Mouse (Mus musculus): ENCODE data around the gene Sh3d21. TPM values are rescaled to one million over a fixed set of nuclear protein-coding genes. Genes with fewer than 3 reads are reported as not detected.

The Sh3d21 gene
- total and polyA plus RNA-seq, 2 experiments from 2014 or later: 1.7 to 2.1 TPM

DNA sequence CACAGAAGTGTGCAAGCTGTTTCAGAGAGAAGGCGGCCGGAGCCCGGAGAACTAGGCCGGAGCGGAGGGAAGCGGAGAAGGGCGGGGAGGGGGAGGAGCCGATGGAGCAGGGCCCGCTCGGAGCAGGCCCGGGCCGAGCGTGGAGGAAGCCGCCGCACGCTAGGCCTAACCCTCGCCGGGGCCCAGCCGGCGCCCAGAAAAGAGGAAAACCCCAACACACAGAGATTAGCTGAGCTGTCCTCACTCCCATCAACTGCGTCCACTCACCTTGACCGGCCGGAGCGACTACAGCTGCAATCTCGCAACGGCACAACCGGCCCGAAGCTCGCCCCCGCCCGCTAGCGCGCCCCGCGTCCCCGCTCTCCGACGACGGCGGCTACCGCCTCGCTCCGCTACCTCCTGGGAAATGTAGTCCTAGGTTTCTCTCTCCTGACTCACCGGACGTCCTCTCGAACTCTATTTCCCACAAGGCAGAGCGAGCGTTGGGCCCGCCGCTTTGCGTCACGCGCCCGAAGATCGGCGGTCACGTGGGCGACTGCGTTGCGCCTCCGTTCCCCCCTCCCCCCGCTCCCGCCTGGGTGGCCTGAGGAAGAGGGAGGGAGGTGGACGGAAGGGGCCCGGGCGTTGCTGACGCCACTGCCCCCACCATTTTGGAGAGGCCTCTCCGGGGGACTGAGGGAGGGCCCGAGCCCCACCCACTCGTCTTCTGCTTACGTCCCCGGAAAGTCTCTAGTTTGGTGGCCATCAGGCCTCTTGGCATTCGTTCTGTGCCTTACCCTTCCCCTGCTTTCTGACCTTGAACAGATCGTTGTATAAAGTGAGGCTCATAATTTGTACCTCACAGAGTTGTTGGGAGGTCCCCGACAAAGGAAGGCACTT, 39.3 kb upstream of the Sh3d21 start, which contains the start of gene Thrap3:
Thrap3 (minus strand) TSS at position 458 of the 879 bp plus-strand sequence.
- H3K27ac ChIP-seq (ENCODE audit: low read depth, low read length): peak within 1 kb of the TSS; percentile 93
- H3K4me1 ChIP-seq (ENCODE audit: insufficient read depth): peaks cover 15% of the 10 kb centered on the region
- no peaks in the 10 kb centered on the region for H3K27me3 ChIP-seq (ENCODE audit: insufficient read depth, low read length)
- 3% methylated on average over 64 of the region's 75 CpGs for WGBS
- peak within 1 kb of the TSS; percentile 63 for H3K4me2 ChIP-seq (ENCODE audit: low read depth)
- ATAC-seq (peak; percentile 99), DNase-seq (peak; percentile 98)
- peak within 1 kb of the TSS; percentile 81 for H3K9ac ChIP-seq
- H3K9me3 ChIP-seq (ENCODE audit: low read length): no peaks in the 10 kb centered on the region
- H3K36me3 ChIP-seq (ENCODE audit: insufficient read depth): no peaks in the 10 kb centered on the region
- peak within 1 kb of the TSS; percentile 95 for H3K4me3 ChIP-seq (ENCODE audit: low read depth, low read length)
- no peak for TF ChIP-seq CTCF (IDR thresholded peaks at IDR 0.05; ENCODE audit: low read depth)

DNA sequence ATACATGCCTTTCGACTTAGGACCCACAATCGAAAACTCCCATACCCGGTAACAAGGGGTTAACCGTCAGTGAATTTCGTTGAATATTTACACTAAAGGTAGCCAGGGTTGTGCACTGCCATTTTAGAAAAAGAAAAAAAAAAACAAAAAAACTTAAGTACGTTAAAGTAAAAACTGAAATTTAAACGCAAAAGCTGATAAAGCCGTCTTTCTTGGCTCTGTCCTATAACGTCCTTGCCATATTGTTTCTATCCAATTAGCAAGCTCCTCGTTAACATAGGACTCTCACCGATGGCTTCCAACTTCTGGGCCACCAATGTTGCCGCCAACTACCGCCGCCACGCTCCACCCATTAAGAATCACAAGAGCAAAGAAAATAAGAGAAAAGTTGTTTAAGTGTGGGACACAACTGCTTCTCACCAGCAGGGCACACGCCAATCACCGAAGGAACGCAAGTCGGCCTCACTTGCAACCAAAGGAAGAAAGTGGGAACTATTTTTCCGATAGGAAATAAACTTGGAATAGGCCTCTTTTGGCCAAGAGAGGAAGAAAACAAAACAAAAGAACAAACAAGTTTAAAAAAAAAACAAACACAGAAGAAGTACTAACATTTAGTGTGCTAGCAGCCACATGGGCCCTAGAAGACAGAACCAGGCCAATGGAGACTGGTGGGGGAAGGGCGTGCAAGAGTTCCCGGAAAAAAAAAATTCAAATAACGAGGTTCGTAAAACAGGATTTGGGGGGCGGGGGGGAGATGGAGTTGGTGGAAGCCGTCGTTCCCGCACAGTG, 38.4 kb upstream of the Sh3d21 start:
- Histone ChIP-seq H3K9ac (peak overlapping the region; percentile 81), H3K27me3 (ENCODE audit: insufficient read depth, low read length) (no peaks in the 10 kb centered on the region), H3K36me3 (ENCODE audit: insufficient read depth) (no peaks in the 10 kb centered on the region), H3K9me3 (ENCODE audit: low read length) (no peaks in the 10 kb centered on the region), H3K4me1 (ENCODE audit: insufficient read depth) (peaks cover 15% of the 10 kb centered on the region), H3K27ac (ENCODE audit: low read depth, low read length) (peak overlapping the region; percentile 93), H3K4me3 (ENCODE audit: low read depth, low read length) (peak overlapping the region; percentile 95), H3K4me2 (ENCODE audit: low read depth) (peak overlapping the region; percentile 60)
- ATAC-seq (no peak), DNase-seq (peak; percentile 43)
- WGBS: under 1% methylated on average over 28 of the region's 28 CpGs
- TF ChIP-seq CTCF (IDR thresholded peaks at IDR 0.05; ENCODE audit: low read depth): peak; percentile 44; the same call in 1 of the 2 replicates

- Histone ChIP-seq H3K4me3 (ENCODE audit: low read depth, low read length) (peak overlapping the region; percentile 95), H3K4me1 (ENCODE audit: insufficient read depth) (peaks cover 15% of the 10 kb centered on the region), H3K27me3 (ENCODE audit: insufficient read depth, low read length) (no peaks in the 10 kb centered on the region), H3K9ac (no peak overlapping the region; the same call in 1 of the 2 replicates), H3K4me2 (ENCODE audit: low read depth) (peak overlapping the region; percentile 60), H3K36me3 (ENCODE audit: insufficient read depth) (no peaks in the 10 kb centered on the region), H3K27ac (ENCODE audit: low read depth, low read length) (no peak overlapping the region), H3K9me3 (ENCODE audit: low read length) (no peaks in the 10 kb centered on the region)
- DNase-seq (no peak), ATAC-seq (no peak)
- TF ChIP-seq CTCF (IDR thresholded peaks at IDR 0.05; ENCODE audit: low read depth): no peak
- WGBS: 77% methylated on average over 2 of the region's 2 CpGs
Observed at GRCm38 (mm10) chr4:126200656-126201055, 37.4 kb upstream of the Sh3d21 start.

DNA sequence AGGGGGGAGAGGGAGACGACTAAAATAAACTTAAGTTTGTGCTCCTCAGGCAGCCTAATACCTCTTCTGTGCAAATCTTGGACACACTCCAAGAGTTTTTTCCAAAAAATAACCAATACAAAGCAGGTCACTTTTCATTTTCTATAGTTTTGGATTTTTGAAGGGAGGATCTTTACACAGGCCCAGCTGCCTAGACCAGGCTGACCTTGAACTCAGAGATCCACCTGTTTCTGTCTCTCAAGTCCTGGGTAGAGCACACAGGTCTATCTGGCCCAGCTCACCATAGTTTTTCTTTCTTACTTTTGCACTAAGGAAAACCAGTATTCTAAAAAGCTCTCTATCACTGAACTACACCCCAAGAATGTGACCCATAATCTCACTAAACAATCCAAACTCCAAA, 36.7 kb upstream of the Sh3d21 start:
- H3K27ac ChIP-seq (ENCODE audit: low read depth, low read length): no peak overlapping the region
- no peak overlapping the region for H3K4me3 ChIP-seq (ENCODE audit: low read depth, low read length)
- DNase-seq (no peak), ATAC-seq (no peak)
- H3K4me2 ChIP-seq (ENCODE audit: low read depth): peak overlapping the region; percentile 60; the same call in 1 of the 2 replicates
- H3K36me3 ChIP-seq (ENCODE audit: insufficient read depth): no peaks in the 10 kb centered on the region
- no peak for TF ChIP-seq CTCF (IDR thresholded peaks at IDR 0.05; ENCODE audit: low read depth)
- H3K9me3 ChIP-seq (ENCODE audit: low read length): no peaks in the 10 kb centered on the region
- no peaks in the 10 kb centered on the region for H3K27me3 ChIP-seq (ENCODE audit: insufficient read depth, low read length)
- peaks cover 15% of the 10 kb centered on the region for H3K4me1 ChIP-seq (ENCODE audit: insufficient read depth)
- no peak overlapping the region; the same call in 1 of the 2 replicates for H3K9ac ChIP-seq
- 31% methylated on average over 1 of the region's 1 CpGs for WGBS

DNA sequence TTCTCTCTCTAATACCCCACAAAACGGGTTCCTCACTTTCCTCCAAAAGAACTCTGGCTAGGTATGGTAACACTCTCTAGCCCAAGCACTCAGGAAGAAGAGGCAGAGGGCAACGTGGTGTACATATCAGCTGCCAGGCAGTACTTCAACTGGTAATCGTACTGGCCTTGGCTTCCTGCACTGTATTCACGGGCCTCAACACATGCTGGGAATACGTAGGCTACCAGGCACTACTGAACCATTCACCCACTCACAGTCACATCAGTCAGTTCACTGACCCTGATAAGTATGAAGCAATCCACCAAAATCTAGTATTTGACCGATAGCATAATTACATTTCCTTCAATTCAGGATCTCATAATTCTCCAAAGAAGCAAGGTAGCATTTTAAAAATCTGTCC, 36.3 kb upstream of the Sh3d21 start:
- no peaks in the 10 kb centered on the region for H3K36me3 ChIP-seq (ENCODE audit: insufficient read depth)
- H3K4me1 ChIP-seq (ENCODE audit: insufficient read depth): peaks cover 15% of the 10 kb centered on the region
- DNase-seq (no peak), ATAC-seq (no peak)
- 82% methylated on average over 6 of the region's 6 CpGs for WGBS
- TF ChIP-seq CTCF (IDR thresholded peaks at IDR 0.05; ENCODE audit: low read depth): no peak
- no peaks in the 10 kb centered on the region for H3K9me3 ChIP-seq (ENCODE audit: low read length)
- H3K27ac ChIP-seq (ENCODE audit: low read depth, low read length): no peak overlapping the region
- H3K9ac ChIP-seq: no peak overlapping the region
- no peaks in the 10 kb centered on the region for H3K27me3 ChIP-seq (ENCODE audit: insufficient read depth, low read length)
- no peak overlapping the region for H3K4me3 ChIP-seq (ENCODE audit: low read depth, low read length)
- H3K4me2 ChIP-seq (ENCODE audit: low read depth): no peak overlapping the region

DNA sequence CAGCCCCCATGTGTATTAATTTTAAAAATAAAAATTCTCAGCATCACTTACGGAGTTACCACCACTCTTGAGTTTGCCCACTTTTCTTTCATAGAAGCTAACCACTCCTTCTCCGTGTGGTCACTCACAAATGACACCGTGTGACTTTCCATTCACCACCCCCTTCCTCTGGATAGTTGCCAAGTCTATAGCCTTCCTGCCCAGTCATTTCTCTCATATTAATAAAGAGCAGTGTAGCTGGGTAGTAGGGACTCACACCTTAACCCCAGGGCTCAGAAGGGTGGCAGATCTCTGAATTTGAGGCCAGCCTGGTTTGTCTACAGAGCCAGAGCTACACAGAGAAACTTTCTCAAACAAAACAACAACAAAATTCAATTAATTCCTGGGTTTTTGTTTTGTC, 34.2 kb upstream of the Sh3d21 start:
- peaks cover 9% of the 10 kb centered on the region; the same call in 1 of the 2 replicates for H3K36me3 ChIP-seq (ENCODE audit: insufficient read depth)
- no peak overlapping the region for H3K4me3 ChIP-seq (ENCODE audit: low read depth, low read length)

More for the DNA sequence above, 34.2 kb upstream of the Sh3d21 start:
- Histone ChIP-seq H3K27me3 (ENCODE audit: insufficient read depth, low read length) (no peaks in the 10 kb centered on the region), H3K9ac (no peak overlapping the region), H3K4me2 (ENCODE audit: low read depth) (no peak overlapping the region), H3K4me1 (ENCODE audit: insufficient read depth) (peaks cover 15% of the 10 kb centered on the region), H3K27ac (ENCODE audit: low read depth, low read length) (no peak overlapping the region), H3K9me3 (ENCODE audit: low read length) (no peaks in the 10 kb centered on the region)
- DNase-seq (no peak), ATAC-seq (no peak)
- no peak for TF ChIP-seq CTCF (IDR thresholded peaks at IDR 0.05; ENCODE audit: low read depth)
- WGBS: 77% methylated on average over 3 of the region's 3 CpGs
